Mouse (Mus musculus): Measurements from ENCODE around the gene Ocln. TPM values are rescaled to one million over a fixed set of nuclear protein-coding genes. Genes with fewer than 3 reads are reported as not detected.

The Ocln gene
- 7.8 and 11.1 TPM in 2 replicates for polyA plus RNA-seq (2015; fragmentation: Nextera tagmentation; extraction: Ambion mirVana)

DNA sequence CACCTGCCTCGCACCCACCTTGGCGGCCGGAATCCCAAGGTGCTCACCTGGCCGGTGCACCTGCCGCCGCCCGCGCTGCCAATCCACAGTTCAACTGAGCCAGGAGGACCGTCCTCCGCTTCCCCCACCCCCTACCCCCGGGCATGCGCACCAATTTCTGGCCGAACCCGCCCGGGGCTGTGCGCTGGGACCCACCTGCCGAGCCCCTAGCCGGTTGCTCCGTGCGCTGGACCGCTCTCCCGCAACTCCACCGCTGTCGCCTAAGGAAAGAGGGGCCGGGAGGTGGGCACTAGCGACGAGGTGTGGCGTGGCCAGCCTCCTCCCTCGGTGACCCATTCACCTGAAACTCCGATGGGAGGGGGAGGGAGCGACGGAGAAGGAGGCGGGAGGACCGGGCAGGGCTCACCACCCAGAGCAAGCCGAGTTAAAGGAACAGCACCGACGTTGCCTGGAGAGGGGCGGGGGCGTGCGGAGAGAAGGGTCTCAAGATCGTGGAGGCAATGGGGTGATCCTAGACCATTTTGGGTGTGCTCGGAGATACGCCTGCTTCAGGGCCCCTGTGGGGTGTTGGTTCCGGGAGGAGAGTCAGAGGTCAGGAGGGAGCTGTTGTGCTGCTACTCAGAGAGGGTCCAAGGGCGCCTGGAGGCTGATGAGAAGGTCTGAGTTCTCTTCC, at the start of gene Ocln:
Gene Ocln (minus strand): TSS at position 350 of the 673 bp plus-strand sequence.
- H3K36me3 ChIP-seq, result no peaks in the 10 kb centered on the region
- H3K4me3 ChIP-seq, result peak within 1 kb of the TSS; percentile 62
- H3K4me2 ChIP-seq, result peak within 1 kb of the TSS; percentile 100
- peak; percentile 65 for ATAC-seq (ENCODE audit: insufficient number of reproducible peaks, insufficient read depth, low FRiP score, low TSS enrichment, low read depth)
- under 1% methylated on average over 45 of the region's 45 CpGs for WGBS
- no peaks in the 10 kb centered on the region for H3K9me3 ChIP-seq
- H3K27me3 ChIP-seq, result peaks cover 57% of the 10 kb centered on the region
- peak within 1 kb of the TSS; percentile 69 for H3K9ac ChIP-seq
- H3K4me1 ChIP-seq, result peaks cover 25% of the 10 kb centered on the region
- H3K27ac ChIP-seq, result peak within 1 kb of the TSS; percentile 22; the same call in 1 of the 2 replicates

DNA sequence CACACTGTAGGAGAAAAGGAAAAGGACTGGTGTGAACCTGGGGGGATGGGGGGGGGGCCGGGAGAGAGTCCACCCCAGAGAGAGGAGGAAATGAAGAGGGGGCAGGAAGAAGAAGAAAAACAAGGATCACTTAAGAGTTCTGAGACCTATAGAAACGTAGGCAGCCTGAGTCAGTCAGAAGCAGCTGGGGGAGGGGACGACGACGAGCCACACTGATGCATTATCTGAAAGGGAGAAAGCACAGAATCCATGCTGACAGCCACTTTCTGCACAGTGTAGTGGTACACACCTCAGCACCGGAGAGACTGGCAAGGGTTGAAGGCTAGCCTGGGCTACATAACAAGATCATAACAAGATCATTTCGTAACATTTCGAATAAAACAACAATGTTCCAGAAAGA, 48.5 kb upstream of the Ocln start:
- 0 out of 2 replicates have a peak overlapping the region, but pooled peaks have one; percentile 4 for H3K27ac ChIP-seq
- no peaks in the 10 kb centered on the region for H3K9me3 ChIP-seq
- no peaks in the 10 kb centered on the region for H3K4me1 ChIP-seq
- 67% methylated on average over 8 of the region's 8 CpGs for WGBS
- ATAC-seq (ENCODE audit: insufficient number of reproducible peaks, insufficient read depth, low FRiP score, low TSS enrichment, low read depth), result no peak
- H3K36me3 ChIP-seq, result no peaks in the 10 kb centered on the region
- no peak overlapping the region; the same call in 1 of the 2 replicates for H3K4me2 ChIP-seq
- H3K4me3 ChIP-seq, result no peak overlapping the region
- H3K27me3 ChIP-seq, result no peaks in the 10 kb centered on the region
- no peak overlapping the region for H3K9ac ChIP-seq

DNA sequence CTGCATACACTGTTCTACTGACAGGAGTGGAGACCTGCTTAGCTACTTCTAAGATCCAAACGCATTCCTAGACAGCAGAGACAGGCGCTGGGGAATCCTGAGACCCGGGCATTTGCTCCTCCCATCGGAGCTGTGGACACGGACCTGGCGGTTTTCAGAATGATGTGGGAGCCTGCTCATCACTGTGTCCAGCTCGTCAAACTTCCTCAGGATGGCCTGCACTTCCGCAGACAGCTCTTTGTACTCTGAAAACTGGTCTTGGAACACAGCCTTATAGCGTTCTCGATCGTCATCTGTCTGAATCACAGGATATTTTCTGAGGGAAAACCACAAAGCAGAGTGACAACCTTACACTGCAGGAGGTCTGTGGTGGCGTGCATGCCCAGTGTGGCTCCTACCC, 47.8 kb upstream of the Ocln start:
- no peak overlapping the region for H3K9ac ChIP-seq
- no peaks in the 10 kb centered on the region for H3K4me1 ChIP-seq
- H3K4me3 ChIP-seq, result no peak overlapping the region
- 75% methylated on average over 12 of the region's 12 CpGs for WGBS
- no peaks in the 10 kb centered on the region for H3K9me3 ChIP-seq
- 0 out of 2 replicates have a peak overlapping the region, but pooled peaks have one; percentile 4 for H3K27ac ChIP-seq
- no peaks in the 10 kb centered on the region for H3K27me3 ChIP-seq
- ATAC-seq (ENCODE audit: insufficient number of reproducible peaks, insufficient read depth, low FRiP score, low TSS enrichment, low read depth), result no peak
- no peak overlapping the region for H3K4me2 ChIP-seq
- H3K36me3 ChIP-seq, result no peaks in the 10 kb centered on the region

DNA sequence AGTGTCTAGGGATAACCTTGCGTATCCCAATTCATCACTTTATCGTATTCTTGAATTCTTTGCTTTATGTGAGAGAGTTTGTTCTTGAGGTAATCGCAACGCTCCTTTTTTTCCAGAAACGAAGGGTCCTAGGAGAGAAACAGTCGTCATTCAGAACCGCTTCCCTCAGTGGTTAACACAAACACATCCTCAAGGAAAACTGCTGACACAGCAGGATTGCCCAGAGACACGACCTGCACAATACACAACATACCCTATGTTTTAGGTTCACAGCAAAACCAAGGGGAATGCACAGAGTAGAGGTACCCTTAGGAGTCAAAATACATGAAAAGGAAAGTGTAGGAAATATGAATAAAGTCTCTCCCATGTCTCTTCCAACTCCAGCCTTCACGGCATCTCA, 44.8 kb upstream of the Ocln start:
- Histone ChIP-seq H3K27ac (no peak overlapping the region), H3K4me2 (no peak overlapping the region), H3K27me3 (no peaks in the 10 kb centered on the region), H3K9ac (no peak overlapping the region), H3K36me3 (no peaks in the 10 kb centered on the region), H3K4me1 (no peaks in the 10 kb centered on the region), H3K9me3 (no peaks in the 10 kb centered on the region), H3K4me3 (no peak overlapping the region)
- 78% methylated on average over 9 of the region's 9 CpGs for WGBS
- ATAC-seq (ENCODE audit: insufficient number of reproducible peaks, insufficient read depth, low FRiP score, low TSS enrichment, low read depth), result no peak

DNA sequence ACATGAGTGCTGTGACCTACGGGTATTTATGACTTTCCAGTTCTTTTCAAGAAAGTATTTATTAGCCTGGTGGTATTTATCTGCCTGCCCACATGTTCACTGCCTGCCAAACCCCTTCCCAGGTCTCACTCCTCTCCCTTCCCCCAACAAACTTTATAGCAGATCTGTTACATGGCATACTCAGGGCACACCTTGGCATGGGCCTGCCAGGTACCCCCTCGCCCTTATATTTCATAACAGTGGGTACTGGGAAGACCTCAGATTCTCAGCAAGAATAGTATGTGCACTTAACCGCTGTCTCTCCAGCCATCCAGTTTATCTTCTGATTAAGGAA, 43.0 kb upstream of the Ocln start:
- no peak overlapping the region for H3K4me2 ChIP-seq
- no peaks in the 10 kb centered on the region for H3K9me3 ChIP-seq
- H3K27ac ChIP-seq, result no peak overlapping the region
- no peak overlapping the region for H3K4me3 ChIP-seq
- no peaks in the 10 kb centered on the region for H3K36me3 ChIP-seq
- H3K27me3 ChIP-seq, result no peaks in the 10 kb centered on the region
- 81% methylated on average over 3 of the region's 3 CpGs for WGBS
- no peak overlapping the region for H3K9ac ChIP-seq
- no peak for ATAC-seq (ENCODE audit: insufficient number of reproducible peaks, insufficient read depth, low FRiP score, low TSS enrichment, low read depth)
- no peaks in the 10 kb centered on the region for H3K4me1 ChIP-seq

DNA sequence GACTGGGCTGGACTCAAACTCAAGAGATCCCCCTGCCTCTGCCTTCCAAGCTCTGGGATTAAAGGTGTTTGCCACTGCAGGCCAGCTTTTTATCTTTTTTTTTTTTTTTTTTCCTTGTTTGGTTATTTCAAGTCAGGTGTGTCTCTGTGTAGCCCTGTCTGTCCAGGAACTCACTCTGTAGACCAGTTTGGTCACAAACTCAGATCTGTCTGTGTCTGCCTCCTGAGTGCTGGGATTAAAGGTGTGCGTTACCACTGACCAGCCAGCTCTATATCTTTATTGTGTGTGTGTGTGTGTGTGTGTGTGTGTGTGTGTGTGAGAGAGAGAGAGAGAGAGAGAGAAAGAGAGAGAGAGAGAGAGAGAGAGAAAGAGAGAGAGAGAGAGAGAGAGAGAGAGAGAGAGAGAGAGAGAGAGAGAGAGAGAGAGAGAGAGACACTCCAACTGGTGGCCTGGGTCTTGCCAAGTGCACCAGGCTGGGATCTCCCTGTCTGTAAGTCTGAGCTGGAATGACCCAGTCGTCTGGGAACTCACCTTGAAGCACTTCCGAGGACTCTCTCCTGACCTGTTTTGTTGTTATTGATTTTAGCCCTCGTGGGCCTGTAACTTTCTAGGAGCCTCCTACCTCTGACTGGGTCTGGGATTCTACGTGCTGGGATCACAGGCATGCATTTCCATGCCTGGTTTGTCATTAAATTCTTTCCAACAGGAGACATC, 42.5 kb upstream of the Ocln start:
- ATAC-seq (ENCODE audit: insufficient number of reproducible peaks, insufficient read depth, low FRiP score, low TSS enrichment, low read depth), result no peak
- WGBS, result 73% methylated on average over 5 of the region's 5 CpGs
- Histone ChIP-seq H3K9me3 (no peaks in the 10 kb centered on the region), H3K4me2 (no peak overlapping the region), H3K36me3 (no peaks in the 10 kb centered on the region), H3K4me1 (no peaks in the 10 kb centered on the region), H3K27ac (no peak overlapping the region), H3K9ac (no peak overlapping the region), H3K4me3 (no peak overlapping the region), H3K27me3 (no peaks in the 10 kb centered on the region)

DNA sequence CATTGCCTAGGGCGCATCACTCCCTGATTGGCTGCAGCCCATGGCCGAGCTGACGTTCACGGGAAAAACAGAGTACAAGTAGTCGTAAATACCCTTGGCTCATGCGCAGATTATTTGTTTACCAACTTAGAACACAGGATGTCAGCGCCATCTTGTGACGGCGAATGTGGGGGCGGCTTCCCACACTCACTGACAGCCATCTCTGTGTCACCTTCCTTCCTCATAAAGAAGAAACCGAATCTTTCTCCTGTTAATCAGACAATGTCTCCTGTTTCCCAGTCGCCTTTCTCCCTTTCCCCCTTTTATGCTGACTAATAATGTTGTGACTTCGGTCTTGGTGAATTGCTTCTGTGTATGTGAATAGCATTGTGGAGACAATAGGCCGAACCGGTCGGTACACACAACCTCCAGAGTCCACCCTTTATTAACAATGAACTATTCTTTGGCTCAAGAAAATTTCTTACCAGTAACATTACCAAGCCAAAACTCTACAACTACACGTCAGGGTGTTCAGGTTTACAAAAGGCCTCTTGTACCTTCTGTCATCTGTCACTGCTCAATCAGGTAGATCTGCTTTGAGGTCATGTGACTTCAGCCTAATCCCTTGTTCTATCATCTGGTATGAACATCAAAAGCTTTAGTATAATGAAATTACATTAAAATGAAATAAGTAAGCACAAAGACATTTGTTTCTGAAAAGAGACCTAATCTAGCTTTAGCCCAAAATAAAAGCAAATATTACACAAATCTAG, 41.7 kb upstream of the Ocln start:
- no peak overlapping the region for H3K4me3 ChIP-seq
- no peak for ATAC-seq (ENCODE audit: insufficient number of reproducible peaks, insufficient read depth, low FRiP score, low TSS enrichment, low read depth)
- H3K27ac ChIP-seq, result no peak overlapping the region
- peak overlapping the region; percentile 26; the same call in 1 of the 2 replicates for H3K4me2 ChIP-seq
- H3K27me3 ChIP-seq, result no peaks in the 10 kb centered on the region
- no peak overlapping the region for H3K9ac ChIP-seq
- no peaks in the 10 kb centered on the region for H3K36me3 ChIP-seq
- no peaks in the 10 kb centered on the region for H3K4me1 ChIP-seq
- WGBS, result 66% methylated on average over 12 of the region's 17 CpGs
- no peaks in the 10 kb centered on the region for H3K9me3 ChIP-seq

DNA sequence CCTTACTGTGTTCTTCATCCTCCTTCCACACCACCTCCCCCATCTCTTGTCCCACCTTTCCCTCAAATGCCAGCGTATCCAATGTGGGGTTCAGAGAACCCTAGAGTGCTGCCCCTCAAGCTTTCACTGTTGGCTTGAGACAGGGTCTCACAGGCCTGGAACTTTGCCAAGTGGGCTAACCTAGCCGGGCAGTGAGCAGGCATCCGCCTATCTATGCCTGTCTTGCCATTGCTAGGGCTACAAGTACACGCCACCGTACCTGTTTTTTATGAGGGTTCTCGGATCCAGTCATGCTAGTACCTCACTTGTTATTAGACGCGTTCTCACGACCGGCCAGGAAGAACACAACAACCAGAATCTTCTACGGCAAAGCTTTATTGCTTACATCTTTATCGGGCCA, 36.1 kb upstream of the Ocln start:
- no peak overlapping the region for H3K9ac ChIP-seq
- 0 out of 2 replicates have a peak overlapping the region, but pooled peaks have one; percentile 18 for H3K4me2 ChIP-seq
- no peak overlapping the region for H3K4me3 ChIP-seq
- no peaks in the 10 kb centered on the region for H3K9me3 ChIP-seq
- no peak overlapping the region for H3K27ac ChIP-seq
- ATAC-seq (ENCODE audit: insufficient number of reproducible peaks, insufficient read depth, low FRiP score, low TSS enrichment, low read depth), result no peak
- 0 out of 2 replicates have a peak, but pooled peaks cover 2% of the 10 kb centered on the region for H3K4me1 ChIP-seq
- 84% methylated on average over 12 of the region's 12 CpGs for WGBS
- H3K27me3 ChIP-seq, result no peaks in the 10 kb centered on the region
- H3K36me3 ChIP-seq, result no peaks in the 10 kb centered on the region

DNA sequence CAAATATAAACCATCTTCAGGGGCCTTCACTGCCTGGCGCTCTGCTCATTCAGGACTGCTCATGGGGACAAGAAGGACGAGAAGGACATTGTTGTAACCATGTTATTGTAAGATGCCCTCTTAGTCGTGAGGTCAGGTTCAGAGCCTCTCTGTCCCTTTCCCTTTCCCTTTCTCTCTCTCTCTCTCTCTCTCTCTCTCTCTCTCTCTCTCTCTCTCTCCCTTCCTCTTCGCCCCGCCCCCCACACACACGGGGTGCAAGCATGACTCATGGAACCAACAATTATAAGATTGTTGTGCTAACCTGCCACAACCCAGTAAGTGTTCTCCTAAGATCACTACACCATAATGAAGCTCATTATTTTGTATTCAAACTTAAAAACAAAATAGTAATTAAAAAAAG, 29.6 kb upstream of the Ocln start:
- no peak overlapping the region for H3K4me3 ChIP-seq
- WGBS, result 44% methylated on average over 6 of the region's 6 CpGs
- H3K9ac ChIP-seq, result no peak overlapping the region

DNA sequence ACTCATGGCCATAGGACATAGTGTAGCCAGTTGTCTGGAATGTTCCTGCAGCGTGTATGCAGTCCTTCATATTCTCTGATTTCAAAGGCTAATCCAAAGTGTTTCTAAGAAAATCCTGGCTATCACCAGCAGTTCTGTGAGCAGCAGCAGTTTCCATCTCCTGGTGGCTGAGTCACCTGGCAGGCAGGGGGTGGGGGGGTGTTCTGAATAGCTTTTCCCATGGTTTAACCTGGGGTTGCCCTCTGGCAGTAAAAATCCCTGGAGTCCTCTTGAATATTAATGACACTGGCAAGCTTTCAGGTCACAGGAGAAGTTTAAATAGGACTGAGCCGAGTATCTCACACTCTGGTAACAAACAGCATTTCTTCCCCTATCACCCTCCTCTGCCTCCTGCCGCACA, 29.2 kb upstream of the Ocln start:
- H3K4me3 ChIP-seq, result no peak overlapping the region
- no peak for ATAC-seq (ENCODE audit: insufficient number of reproducible peaks, insufficient read depth, low FRiP score, low TSS enrichment, low read depth)
- H3K36me3 ChIP-seq, result no peaks in the 10 kb centered on the region
- peaks cover 5% of the 10 kb centered on the region; the same call in 1 of the 2 replicates for H3K4me1 ChIP-seq
- H3K27ac ChIP-seq, result no peak overlapping the region
- no peaks in the 10 kb centered on the region for H3K9me3 ChIP-seq
- H3K27me3 ChIP-seq, result no peaks in the 10 kb centered on the region
- H3K9ac ChIP-seq, result no peak overlapping the region
- no peak overlapping the region for H3K4me2 ChIP-seq
- 27% methylated on average over 3 of the region's 3 CpGs for WGBS

More for the DNA sequence above, 29.6 kb upstream of the Ocln start:
- no peak overlapping the region for H3K27ac ChIP-seq
- no peak for ATAC-seq (ENCODE audit: insufficient number of reproducible peaks, insufficient read depth, low FRiP score, low TSS enrichment, low read depth)
- H3K9me3 ChIP-seq, result no peaks in the 10 kb centered on the region
- no peaks in the 10 kb centered on the region for H3K27me3 ChIP-seq
- peaks cover 5% of the 10 kb centered on the region; the same call in 1 of the 2 replicates for H3K4me1 ChIP-seq
- H3K4me2 ChIP-seq, result no peak overlapping the region
- H3K36me3 ChIP-seq, result no peaks in the 10 kb centered on the region

DNA sequence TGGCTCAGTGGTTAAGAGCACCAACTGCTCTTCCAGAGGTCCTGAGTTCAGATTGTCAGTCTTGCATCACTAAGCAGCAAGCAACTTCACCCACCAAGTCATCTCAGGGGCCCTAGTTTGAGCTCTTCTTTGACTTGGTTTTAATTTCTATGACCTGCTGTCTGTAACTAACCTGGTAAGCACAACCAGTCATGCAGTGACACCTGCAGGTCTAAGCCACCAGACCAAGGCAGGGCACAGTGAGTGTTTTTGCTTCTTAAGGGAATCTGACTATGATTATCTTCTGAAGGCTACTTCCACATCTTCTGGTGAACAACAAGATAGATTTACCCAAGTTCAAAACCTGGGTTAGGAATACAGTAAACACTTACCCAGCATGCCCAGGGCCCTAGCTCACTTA, 27.4 kb upstream of the Ocln start:
- Histone ChIP-seq H3K27me3 (no peaks in the 10 kb centered on the region), H3K27ac (no peak overlapping the region), H3K9me3 (no peaks in the 10 kb centered on the region), H3K9ac (no peak overlapping the region), H3K4me1 (peaks cover 5% of the 10 kb centered on the region; the same call in 1 of the 2 replicates), H3K4me2 (no peak overlapping the region), H3K4me3 (no peak overlapping the region), H3K36me3 (no peaks in the 10 kb centered on the region)
- ATAC-seq (ENCODE audit: insufficient number of reproducible peaks, insufficient read depth, low FRiP score, low TSS enrichment, low read depth), result no peak
